Mouse (Mus musculus): ENCODE data around the gene Riiad1.

DNA sequence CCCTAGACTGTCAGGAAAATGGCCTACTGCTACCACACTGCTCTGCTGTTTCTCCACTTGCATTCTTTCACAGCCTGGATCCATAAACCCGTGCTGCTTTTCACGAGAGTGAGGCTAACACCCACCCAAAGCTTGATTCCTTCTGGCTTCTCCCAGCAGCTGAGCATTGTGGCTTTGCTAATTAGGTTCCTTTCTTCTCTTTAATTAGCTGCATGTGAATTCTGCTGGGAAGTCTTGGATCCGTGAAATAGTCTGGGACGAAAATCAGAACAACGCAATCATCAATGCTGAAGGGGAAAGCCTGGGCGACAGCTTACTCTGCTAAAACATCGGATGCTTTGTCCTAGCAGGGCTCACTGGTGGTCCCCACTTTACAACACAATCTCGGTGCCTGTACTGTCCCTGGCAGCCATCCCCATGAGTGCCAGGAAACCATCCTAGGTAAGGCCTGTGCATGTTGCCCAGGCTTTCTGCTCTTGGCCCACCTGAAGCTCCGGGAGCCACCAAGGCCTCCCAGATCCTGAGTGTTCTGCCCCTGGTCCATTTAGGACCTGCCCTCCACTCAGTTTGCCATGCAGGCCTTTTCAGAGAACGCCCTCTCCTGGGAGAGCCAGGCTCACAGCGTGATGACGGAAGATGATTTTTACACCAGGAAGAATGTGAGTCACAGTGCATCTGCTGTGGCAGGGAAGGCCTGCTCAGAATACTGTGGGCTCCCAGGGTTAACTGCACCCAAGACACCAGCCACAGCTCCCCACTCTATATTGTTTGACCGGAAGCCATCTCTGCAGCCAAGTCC, 14.3 kb downstream of the Riiad1 start:
- TF ChIP-seq CTCF (IDR thresholded peaks at IDR 0.05; ENCODE audit: low read depth), result no peak
- TF ChIP-seq EP300 (IDR thresholded peaks at IDR 0.05; ENCODE audit: low read depth), result no peak

Data from heart, postnatal 0 days (tissue).